Mouse (Mus musculus) MN1 (cell line): ENCODE measurements around the gene Cyp4f18.
"Not testable (repeated sequence)": the region's sequence is repeated elsewhere in the genome, so short reads cannot be mapped to it uniquely, and the experiment has no call there.

Source experiments
- DNase-seq: peaks from one replicate; pipeline ENCODE4 v3.0.0-alpha.2; 2016; ENCODE audit warnings: low spot score

Cyp4f18 gene

DNA sequence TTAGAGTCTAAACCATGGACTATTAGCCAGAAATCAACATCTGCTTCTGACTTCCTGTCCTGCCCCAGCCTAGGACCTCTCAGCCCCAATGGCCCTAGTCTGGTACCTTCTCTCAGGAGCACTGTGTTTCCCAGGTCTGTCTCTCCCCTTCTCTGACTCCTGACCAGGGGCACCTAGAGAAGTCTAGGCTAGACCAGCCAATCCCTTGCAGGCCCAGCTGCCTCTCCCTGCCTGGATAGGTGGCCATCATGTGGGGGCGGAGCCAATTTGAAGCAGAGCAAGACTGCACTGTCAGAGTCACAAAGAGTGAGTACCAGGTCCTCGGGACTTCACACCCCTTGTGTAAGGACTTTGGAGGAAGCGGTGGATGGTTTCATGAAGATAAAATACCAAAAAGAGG lies at the start of gene Cyp4f18:
Cyp4f18 (minus strand) TSS at position 154 of the 400 bp plus-strand sequence.
- no peak for DNase-seq

DNA sequence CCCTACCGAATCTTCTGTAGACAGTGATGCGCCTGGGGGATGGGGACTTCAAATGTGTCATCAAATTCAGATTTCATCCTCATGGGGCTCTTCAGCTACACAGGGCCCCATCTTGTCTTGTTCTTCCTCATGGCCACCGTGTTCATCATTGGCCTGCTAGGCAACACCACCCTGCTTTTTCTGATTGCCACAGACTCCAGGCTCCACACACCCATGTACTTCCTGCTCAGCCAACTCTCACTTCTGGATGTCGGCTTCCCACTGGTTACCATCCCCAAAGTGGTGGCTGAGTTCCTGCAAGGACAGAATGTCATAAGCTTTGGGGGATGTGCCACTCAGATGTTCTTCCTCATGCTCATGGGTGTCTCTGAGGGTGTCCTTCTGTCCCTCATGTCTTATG lies 48.2 kb upstream of the Cyp4f18 start:
- not testable (repeated sequence) for DNase-seq

DNA sequence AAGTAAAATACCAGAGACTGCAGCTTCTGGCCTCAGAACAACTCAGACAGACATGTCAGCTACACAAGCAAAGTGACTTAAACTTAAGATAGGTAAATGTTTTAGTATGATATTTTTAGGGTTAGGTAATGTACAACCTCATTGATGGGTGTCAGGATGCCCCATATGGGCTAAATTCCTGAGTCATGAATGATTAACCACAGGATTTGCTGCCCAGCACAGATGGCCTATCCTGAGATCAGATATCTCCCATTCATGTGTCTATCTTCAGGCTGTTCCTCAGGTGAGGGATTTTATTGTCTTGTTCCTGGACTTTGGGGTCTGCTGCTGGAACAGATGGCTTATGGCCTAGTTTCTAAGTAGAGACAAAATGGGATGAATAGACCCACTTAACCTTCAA lies 45.2 kb upstream of the Cyp4f18 start:
- DNase-seq: not testable (repeated sequence)

DNA sequence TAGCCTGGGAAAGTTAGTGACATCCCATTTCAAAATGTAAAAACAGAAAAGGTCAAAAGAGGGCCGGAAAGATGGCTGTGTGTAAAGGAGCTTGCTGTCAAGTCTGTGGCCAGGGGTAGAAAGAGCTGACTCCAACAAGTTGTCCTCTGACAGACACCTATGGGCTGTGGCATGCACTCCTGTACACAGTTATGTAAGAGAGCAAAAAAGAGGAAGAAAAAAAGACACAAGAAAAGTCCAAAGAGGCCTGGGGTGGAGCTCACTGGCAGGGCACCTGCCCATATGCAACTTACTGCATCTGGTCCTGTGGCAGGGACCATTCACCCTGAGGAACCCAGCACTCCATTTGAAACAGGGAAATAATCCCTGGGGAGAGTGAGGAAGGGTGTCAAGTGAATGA lies 33.1 kb upstream of the Cyp4f18 start:
- DNase-seq: no peak

DNA sequence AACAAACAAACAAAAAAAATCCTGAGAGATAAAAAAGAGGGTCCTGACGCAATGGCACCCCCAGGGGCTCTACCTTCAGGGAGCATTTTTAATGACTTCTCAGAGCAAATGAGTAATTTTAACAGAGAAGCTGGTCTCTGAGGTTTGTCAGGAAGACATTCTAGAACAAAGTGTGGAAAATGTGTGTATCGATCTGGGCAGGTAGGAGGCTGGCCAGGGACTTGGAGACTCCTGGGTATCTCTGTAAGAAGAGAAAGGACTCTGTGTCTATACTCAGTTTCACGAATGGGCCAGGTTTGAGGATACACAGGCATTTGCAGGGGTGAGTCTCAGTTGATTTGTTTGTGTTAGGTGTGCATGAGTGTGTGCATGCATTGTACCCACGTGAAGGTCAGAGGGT lies 31.5 kb upstream of the Cyp4f18 start, which contains the start of gene Olfr372:
Olfr372 (plus strand) TSS at position 301 of the 400 bp plus-strand sequence.
- not testable (repeated sequence) for DNase-seq

DNA sequence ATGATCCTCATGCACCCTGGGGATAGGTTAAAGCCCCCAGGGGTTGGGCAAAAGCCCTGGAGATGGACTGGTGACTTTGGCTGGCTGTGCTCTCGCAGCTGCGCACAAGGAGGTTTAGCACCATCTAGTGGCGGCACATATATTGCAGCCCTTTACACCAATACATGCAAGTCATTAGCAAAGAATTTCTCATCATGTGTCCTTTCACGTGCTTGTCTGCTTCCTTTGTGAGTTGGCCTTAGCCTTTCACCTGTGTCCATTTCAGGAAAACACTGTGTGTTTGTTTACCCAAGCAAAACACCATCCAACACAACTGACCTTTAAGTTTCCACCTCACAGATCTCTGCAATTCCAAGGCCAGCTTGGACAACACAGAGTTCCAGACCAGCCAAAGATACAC lies 23.5 kb upstream of the Cyp4f18 start:
- peak; percentile 47 for DNase-seq

DNA sequence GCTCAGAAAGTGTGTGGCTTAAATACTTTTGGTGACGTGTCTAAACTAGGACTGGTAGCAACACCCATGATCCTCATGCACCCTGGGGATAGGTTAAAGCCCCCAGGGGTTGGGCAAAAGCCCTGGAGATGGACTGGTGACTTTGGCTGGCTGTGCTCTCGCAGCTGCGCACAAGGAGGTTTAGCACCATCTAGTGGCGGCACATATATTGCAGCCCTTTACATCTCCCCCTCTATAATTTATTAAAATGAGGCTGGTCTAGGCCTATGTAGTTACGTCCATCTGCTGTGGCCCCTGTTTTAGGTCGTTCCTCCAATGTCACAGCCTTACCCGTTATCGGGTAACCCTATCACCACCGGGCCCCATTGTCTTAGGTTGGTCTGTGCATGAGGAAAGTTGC lies 15.5 kb upstream of the Cyp4f18 start:
- not testable (repeated sequence) for DNase-seq

DNA sequence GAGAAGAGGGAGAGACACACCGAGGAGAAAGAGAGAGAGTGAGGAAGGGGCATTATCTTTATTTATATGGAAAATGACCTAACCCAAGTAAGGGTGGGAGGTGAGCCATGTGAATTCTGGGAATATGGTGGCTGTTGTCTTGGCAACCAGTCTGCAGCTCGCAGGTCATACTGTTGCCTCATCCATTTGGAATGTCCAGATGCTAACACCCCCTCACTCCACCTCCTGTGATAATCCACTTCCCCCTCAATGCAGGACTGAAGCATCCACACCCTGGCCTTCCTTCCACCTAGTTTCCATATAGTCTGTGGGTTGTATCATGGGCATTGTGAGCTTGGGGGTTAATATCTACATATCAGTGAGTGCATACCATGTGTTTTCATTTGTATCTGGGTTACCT lies 10.4 kb upstream of the Cyp4f18 start:
- no peak for DNase-seq

DNA sequence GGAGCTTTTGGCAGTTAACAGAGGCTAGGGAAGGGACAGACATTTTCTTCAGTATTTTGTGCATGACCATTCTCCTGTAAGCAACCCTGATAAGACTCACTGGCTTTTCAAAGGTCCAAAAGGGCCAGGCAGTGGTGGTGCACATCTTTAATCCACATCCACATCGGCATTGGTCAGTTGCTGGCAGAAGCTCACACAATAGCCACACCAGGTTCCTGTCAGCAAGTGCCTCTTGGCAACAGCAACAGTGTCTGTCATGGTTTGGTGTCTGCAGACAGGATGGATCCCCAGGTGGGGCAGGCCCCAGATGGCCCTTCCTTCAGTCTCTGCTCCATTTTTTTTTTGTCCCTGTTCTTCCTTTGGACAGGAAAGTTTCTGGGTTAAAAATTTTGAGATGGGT lies 9.6 kb upstream of the Cyp4f18 start:
- not testable (repeated sequence) for DNase-seq

DNA sequence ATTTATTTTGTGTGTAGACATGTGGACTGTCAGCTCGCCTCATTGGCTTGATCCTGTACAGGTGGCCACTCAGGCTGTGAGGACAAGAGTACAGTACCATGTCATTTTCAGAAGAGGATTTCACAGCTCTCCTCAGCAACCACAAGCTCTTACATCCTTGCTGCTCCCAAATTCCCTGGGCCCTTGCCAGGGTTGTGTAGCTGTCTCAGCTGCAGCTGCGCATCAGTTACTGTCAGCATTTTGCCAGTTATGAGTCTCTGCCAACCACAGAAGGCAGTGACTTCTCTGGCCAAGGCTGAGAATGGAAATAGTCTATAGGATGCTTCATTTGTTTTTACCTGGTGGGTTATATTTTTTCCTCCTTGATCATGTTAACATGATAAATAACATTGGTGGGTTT lies 8.7 kb upstream of the Cyp4f18 start:
- DNase-seq: no peak

DNA sequence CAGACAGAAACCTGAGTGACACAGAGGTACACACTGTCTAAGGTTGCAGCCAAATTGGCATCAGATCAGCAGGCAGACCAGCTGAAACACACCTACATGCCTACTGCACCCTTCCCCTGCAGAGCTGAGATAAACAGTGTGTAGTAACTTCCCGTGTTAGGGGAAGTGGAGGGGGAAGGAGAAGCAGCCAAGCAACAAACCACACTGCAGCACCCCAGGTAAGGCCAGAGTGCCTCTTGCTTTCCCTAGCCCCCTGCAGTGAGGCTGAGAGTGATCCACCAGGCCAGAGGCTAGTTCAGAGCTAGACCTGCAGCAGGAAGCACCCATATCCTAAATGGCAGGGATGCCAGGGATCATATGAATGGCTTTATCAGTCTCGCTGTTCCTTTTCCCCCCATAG lies 7.9 kb upstream of the Cyp4f18 start:
- DNase-seq: not testable (repeated sequence)

DNA sequence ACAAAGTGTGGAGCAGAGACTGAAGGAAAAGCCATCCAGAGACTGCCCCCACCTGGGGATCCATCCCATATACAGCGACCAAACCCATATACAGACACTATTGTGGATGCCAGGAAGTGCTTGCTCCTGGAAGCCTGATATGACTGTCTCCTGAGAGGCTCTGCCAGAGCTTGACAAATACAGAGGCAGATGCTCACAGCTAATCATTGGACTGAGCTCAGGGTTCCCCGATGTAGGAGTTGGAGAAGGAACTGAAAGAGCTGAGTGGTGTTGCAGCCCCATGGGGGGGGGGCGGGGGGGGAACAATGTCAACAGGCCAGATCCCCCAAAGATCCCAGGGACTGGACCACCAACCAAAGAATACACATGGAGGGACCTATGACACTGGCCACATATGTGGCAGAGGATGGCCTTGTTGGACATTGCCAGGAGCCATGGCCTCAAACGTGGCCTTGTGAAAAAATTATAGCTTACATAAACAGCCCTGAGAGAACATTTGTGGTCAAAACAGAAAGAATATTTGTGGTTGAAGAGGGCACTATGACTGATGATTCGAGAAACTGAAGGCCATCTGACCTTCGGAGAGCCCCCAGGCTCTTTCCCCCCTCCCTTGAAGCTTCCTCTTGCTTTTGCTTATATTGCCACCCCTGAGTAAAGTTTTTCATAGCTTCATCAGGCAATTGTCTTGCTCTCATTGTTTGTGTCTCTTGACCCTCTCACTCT lies 4.2 kb upstream of the Cyp4f18 start:
- not testable (repeated sequence) for DNase-seq

DNA sequence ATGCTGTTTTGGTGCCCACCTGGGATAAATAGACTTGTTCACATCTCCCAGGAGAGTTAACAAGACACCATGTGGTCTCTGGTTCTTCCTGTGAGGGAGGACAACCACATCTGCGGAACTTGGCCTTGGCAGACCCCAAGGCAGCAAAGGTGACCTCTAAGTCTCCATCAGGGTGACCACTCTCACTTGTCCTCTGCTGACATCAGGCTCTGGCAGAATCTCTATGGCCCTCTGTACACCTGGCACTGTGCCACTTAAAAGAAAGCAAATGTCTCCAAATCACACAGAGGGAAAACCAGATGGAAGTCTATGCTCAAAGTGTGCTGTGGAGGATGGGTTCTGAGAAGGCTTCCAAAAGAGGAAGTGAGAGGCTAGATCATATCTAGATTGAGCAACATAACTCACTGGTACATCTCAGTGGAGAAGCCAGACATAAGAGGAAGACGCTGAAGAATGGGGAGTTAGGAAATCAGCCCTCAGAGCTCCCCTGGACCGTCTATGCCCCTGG lies 1.2 kb downstream of the Cyp4f18 start:
- DNase-seq: no peak

DNA sequence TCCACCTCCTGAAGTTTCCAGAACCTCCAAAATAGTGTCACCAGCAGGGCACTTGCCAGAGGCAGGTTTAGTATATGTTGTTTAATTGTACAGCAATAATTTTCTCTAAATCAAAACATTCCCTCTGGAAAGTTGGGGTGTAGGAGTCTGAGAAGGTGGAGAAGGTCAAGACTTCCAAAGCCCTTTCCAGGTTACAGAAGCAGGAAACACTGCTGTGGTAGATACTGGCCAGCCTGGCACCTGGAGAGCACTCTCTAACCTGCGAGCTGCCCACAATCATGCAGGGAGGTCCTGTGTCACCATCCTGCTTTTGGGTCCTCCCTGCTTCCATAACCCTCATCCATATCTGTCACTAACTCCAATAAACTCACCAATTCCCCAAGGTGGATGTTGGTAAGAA lies 2.7 kb downstream of the Cyp4f18 start:
- no peak for DNase-seq

DNA sequence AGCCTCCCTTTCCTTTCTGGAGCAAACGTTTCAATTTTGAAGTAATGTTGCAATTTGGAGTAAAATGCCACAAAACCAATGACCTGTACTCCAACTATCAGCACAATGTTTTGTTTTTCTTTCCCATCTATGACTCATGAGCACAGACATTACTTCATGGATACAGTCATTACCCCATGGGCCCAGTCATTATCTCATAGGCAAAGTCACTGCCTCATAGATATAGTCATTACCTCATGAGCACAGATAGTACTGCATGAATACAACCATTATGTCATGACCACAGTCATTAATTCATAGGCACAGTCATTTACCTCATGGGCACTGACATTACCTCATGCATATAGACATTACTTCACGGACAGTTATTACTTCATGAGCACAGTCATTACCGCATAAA lies 3.5 kb downstream of the Cyp4f18 start:
- no peak for DNase-seq

DNA sequence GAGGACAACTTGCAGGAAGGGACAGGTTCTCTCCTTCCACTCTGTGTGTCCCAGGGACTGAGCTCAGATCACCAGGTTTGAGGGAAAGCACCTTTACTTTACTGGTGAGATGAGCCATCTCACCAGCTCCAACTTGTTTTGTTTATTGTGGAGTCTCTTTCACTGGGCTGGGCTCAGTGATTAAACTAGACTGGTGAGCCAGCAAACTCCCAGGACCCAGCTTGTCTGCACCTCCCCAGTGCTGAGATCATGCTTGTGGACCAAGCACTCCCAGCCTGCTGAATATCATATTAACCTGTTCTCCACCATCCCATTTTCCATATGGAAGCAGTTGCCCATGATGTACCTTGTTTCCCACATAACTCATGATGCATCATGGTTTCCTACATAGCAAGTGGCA lies 6.5 kb downstream of the Cyp4f18 start:
- no peak for DNase-seq

DNA sequence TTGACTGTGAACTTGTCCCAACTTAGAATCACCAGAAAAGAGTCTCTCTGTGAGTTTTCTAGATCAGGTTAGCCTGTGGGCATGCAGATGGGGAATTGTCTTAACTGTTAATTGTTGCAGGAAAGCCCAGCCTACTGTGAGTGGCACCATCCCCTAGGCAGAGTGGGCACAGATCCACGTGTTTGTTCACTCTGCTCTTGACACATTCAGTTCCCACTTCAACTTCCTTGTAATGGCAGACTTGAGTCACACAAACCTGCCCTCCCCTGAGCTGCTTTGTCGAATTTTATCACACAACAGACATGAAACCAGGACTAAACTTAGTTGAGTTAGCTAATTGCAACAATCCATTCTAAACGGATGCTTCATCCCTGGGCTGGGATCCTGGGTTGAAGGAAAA lies 9.2 kb downstream of the Cyp4f18 start:
- DNase-seq: no peak

DNA sequence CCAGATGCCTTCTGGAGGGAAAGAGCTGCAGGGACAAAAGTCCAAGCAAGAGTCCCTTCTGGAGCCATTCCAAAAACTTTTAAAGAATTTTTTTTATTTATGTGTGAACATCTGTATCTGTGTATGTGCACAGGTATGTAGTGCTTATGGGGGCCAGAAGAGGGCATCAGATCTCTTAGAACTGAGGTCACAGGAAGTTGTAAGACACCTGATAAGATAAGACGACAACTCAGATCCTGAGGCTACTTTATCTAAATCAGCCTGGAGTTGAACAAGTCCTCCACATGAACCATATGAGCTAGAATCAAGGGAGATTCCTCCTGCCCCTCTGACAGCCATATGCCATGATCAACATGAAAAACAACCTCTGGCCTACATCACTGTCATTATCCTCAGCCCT lies 10.0 kb downstream of the Cyp4f18 start:
- no peak for DNase-seq

DNA sequence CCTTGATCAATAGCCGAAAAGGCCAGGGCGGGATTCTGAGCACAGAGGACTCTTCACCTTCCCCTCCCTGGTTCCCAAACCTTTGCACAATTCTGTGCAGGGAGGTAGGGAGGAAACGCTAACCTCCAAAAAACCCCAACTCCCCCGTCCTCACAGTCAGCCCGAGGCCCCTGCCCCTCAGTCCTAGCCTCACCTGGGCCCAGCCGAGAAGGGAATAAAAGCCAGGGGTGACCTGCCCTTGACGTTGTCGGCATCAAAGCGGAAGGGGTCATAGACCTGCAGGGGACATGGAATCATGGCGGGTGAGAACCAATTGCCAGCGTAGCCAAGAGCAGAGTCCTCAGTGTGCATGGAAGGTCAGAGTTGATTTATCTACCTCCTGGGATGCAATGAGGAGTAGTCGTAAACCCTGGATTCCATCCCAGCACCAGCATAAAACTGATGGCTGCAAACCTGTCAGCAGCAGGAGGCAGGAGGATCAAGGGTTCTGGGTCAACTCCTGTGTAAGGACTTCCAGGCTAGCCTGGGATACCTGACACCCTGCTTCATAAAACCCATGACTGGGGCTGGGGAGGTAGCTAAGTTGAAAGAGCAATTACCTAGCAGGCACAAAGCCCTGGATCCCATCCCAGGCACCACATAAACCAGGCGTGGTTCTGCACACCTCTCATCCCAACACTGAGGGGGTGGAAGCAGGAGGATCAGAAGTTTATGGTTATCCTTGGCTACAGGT lies 20.4 kb downstream of the Cyp4f18 start:
- DNase-seq: no peak

DNA sequence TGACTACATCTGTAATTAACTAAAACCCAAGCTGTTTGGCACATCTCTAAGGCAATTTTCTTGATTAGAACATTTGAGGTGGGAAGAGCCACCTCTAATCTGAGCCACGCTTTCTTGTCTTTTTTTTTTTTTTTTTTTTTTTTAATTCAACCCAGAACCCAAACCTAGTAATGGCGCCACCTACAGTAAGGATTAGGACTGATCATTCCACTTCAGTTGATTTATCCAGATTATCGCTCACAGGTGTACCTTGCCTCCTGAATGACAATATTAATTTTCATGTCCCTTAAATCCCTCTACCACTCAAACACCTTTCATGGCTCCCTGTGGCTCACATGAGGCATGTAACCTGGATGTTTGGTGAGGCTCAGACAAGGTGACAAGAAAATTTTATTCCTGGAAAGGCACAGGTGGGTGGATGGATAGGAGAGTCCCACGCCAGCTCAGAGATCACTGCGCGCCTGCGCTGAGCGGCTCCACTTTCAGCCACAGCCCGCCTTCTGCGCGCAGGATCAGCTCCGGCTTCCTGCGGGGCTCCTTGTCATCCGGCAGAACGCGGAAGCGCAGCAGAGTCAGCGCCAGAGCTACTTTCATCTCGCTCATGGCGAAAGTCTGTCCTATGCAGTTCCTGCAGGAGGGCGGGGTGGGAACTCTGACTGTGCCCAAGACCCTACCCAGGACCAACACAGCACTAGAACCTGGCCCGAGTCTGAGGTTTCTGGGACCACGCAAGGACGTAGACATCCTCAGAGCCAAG lies 21.1 kb downstream of the Cyp4f18 start:
- DNase-seq: no peak

DNA sequence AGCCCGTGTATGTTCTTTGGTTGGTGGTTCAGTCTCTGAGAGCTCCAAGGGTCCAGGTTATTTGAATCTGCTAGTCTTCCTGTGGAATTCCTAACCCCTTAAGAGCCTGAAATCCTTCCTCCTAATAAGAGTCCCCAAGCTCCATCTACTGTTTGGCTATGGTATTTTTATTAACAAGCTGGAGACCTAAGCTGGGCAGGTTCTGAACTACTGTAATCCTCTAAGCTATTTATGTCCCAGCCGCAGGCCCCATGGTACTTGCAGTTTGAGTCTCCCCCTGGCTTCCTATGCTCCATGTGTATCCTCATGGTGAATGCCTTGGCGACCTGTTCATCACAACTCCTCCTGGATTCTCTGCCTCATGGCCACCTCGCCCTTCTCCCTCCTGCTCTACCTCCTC lies 24.8 kb downstream of the Cyp4f18 start:
- DNase-seq: peak; percentile 37

DNA sequence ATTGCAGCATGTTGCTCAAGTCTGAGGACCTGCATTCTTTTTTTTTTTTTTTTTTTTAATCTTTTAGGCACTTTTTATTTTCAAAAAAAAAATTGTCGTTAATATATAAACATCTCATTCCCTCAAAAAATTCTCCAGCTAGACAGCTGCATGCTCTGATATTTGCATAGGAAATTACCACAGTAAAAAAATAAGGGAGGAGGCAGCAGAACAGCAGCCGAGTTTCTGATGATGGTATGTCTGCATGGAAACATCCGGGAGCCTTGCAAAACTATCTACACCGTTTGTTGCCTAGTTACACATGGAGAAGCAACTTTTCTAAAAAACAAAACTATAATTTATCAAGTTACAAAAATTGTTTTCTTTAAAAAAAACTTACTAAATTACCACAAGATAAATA lies 28.0 kb downstream of the Cyp4f18 start:
- DNase-seq: no peak

DNA sequence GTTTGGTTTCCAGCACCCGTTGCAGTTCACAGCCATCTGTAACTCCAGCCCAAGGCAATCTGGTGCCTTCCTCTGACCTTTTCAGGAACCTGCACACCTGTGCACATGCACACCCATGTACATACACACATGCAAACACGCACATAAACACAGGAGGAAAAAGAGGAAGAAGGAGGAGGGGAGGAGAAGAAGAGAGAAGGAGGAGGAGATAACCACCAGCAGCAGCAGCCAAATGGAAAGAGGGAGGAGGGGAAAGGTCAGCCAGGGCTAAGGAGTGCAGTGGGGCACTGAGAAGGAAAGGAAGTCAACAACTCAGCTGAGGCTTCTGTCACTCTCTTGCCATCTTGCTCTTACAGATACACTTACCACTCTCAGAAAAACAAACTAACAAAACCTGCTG lies 28.4 kb downstream of the Cyp4f18 start:
- no peak for DNase-seq
